Mouse (Mus musculus): ENCODE results near the gene Bend7. TPM values are rescaled to one million over a fixed set of nuclear protein-coding genes. Genes with fewer than 3 reads are reported as not detected.

Gene Bend7
- polyA plus RNA-seq, 1 experiment from 2014 or later = 3.4 TPM

GRCm38 (mm10) chr2:4764071-4764470 lies 46.4 kb downstream of the Bend7 start:
- 88% methylated on average over 3 of the region's 3 CpGs for WGBS
- no peaks in the 10 kb centered on the region for H3K36me3 ChIP-seq (ENCODE audit: control insufficient read depth, insufficient read depth, low read length)
- H3K4me3 ChIP-seq (ENCODE audit: low read depth, low read length) = no peak overlapping the region
- H3K4me1 ChIP-seq (replicated peaks; ENCODE audit: control insufficient read depth, insufficient read depth, low read length) = no peaks in the 10 kb centered on the region
- H3K9ac ChIP-seq (ENCODE audit: low read length) = no peak overlapping the region
- H3K27ac ChIP-seq (ENCODE audit: low read depth, low read length) = no peak overlapping the region
- no peaks in the 10 kb centered on the region for H3K9me3 ChIP-seq (ENCODE audit: control insufficient read depth, low read length)
- ATAC-seq (replicated peaks; ENCODE audit: low FRiP score) (no peak), DNase-seq (ENCODE audit: low spot score) (no peak)
- H3K4me2 ChIP-seq (ENCODE audit: low read depth, low read length, severe bottlenecking) = no peak overlapping the region
- H3K27me3 ChIP-seq (ENCODE audit: control insufficient read depth, insufficient read depth, low read length) = no peaks in the 10 kb centered on the region

DNA sequence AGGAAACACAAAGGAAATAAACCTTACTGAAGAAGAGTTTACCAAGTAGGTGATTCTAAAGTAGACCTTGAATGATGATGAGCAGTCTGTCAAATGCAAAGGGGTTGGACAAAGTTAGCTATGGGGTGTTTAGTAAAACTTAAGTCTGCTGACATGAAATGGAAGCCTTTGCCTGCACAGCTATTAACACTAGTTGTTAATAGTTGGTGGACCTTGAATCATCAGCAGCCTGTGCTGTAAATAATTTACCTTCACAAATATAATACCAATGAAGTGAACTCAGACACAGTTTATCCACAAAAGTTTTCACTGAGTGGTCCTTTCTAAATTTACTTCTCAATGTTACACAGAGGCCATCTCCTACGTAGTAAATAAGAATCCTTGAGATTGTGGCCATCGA lies 52.7 kb downstream of the Bend7 start:
- Histone ChIP-seq H3K36me3 (ENCODE audit: control insufficient read depth, insufficient read depth, low read length) (no peaks in the 10 kb centered on the region), H3K9ac (ENCODE audit: low read length) (no peak overlapping the region), H3K4me2 (ENCODE audit: low read depth, low read length, severe bottlenecking) (no peak overlapping the region), H3K4me3 (ENCODE audit: low read depth, low read length) (no peak overlapping the region), H3K9me3 (ENCODE audit: control insufficient read depth, low read length) (no peaks in the 10 kb centered on the region), H3K4me1 (replicated peaks; ENCODE audit: control insufficient read depth, insufficient read depth, low read length) (no peaks in the 10 kb centered on the region), H3K27ac (ENCODE audit: low read depth, low read length) (no peak overlapping the region), H3K27me3 (ENCODE audit: control insufficient read depth, insufficient read depth, low read length) (no peaks in the 10 kb centered on the region)
- 93% methylated on average over 2 of the region's 2 CpGs for WGBS
- no peak for DNase-seq (ENCODE audit: low spot score)
- ATAC-seq (replicated peaks; ENCODE audit: low FRiP score) = no peak

DNA sequence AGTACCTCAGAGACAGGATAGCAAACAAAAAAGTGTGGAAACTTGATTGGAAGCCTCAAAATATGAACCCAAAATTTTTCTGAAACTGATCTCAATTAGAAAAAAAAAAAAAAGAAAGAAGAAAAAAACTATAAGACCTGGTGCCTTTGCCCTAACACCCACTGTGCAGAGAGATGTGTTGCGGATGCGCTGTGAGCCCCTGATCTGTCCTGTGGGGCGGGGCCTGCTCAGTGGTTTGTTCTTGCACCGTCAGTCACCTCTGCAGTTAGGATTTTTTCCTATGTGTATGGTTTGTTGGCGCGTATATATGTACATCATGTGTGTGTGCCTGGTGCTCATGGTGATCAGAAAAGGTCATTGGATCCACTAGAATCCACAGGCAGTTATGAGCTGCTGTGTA lies 56.3 kb downstream of the Bend7 start:
- Histone ChIP-seq H3K4me3 (ENCODE audit: low read depth, low read length) (no peak overlapping the region), H3K27ac (ENCODE audit: low read depth, low read length) (no peak overlapping the region), H3K27me3 (ENCODE audit: control insufficient read depth, insufficient read depth, low read length) (no peaks in the 10 kb centered on the region), H3K9me3 (ENCODE audit: control insufficient read depth, low read length) (no peaks in the 10 kb centered on the region), H3K4me1 (replicated peaks; ENCODE audit: control insufficient read depth, insufficient read depth, low read length) (no peaks in the 10 kb centered on the region), H3K4me2 (ENCODE audit: low read depth, low read length, severe bottlenecking) (no peak overlapping the region), H3K36me3 (ENCODE audit: control insufficient read depth, insufficient read depth, low read length) (no peaks in the 10 kb centered on the region), H3K9ac (ENCODE audit: low read length) (no peak overlapping the region)
- ATAC-seq (replicated peaks; ENCODE audit: low FRiP score) (no peak), DNase-seq (ENCODE audit: low spot score) (no peak)
- WGBS = 95% methylated on average over 6 of the region's 6 CpGs

DNA sequence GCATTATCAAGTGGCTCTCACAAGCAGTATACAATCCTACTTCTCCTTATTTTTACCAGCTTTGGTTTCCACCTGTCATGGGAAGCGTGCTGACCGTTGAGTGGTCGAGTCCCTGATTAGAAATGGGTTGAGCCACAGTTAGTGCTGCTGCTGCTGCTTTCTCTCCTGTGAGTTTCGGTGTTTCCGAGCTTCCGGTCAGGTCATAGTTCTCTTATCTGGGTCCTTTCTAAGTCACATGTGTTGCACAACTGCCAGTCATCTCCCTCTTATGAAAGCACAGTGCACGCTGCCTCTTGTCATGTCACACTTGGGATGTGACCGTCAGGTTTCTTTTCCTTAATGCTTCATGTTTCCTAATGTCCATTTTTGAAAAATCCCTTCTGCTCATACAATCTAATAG lies 59.7 kb downstream of the Bend7 start:
- ATAC-seq (replicated peaks; ENCODE audit: low FRiP score) (no peak), DNase-seq (ENCODE audit: low spot score) (no peak)
- no peak overlapping the region for H3K4me3 ChIP-seq (ENCODE audit: low read depth, low read length)
- H3K9me3 ChIP-seq (ENCODE audit: control insufficient read depth, low read length) = no peaks in the 10 kb centered on the region
- 91% methylated on average over 8 of the region's 8 CpGs for WGBS
- no peak overlapping the region for H3K9ac ChIP-seq (ENCODE audit: low read length)
- no peaks in the 10 kb centered on the region for H3K27me3 ChIP-seq (ENCODE audit: control insufficient read depth, insufficient read depth, low read length)
- no peak overlapping the region for H3K27ac ChIP-seq (ENCODE audit: low read depth, low read length)
- no peaks in the 10 kb centered on the region for H3K36me3 ChIP-seq (ENCODE audit: control insufficient read depth, insufficient read depth, low read length)
- H3K4me1 ChIP-seq (replicated peaks; ENCODE audit: control insufficient read depth, insufficient read depth, low read length) = no peaks in the 10 kb centered on the region
- H3K4me2 ChIP-seq (ENCODE audit: low read depth, low read length, severe bottlenecking) = no peak overlapping the region

GRCm38 (mm10) chr2:4781641-4782040 lies 64.0 kb downstream of the Bend7 start:
- Histone ChIP-seq H3K4me3 (ENCODE audit: low read depth, low read length) (no peak overlapping the region), H3K9me3 (ENCODE audit: control insufficient read depth, low read length) (no peaks in the 10 kb centered on the region), H3K4me2 (ENCODE audit: low read depth, low read length, severe bottlenecking) (no peak overlapping the region), H3K9ac (ENCODE audit: low read length) (no peak overlapping the region), H3K36me3 (ENCODE audit: control insufficient read depth, insufficient read depth, low read length) (no peaks in the 10 kb centered on the region), H3K27ac (ENCODE audit: low read depth, low read length) (no peak overlapping the region), H3K27me3 (ENCODE audit: control insufficient read depth, insufficient read depth, low read length) (no peaks in the 10 kb centered on the region; the same call in 1 of the 2 replicates), H3K4me1 (replicated peaks; ENCODE audit: control insufficient read depth, insufficient read depth, low read length) (peaks cover 5% of the 10 kb centered on the region; the same call in 1 of the 2 replicates)
- 85% methylated on average over 3 of the region's 3 CpGs for WGBS
- DNase-seq (ENCODE audit: low spot score) = no peak
- ATAC-seq (replicated peaks; ENCODE audit: low FRiP score) = no peak

GRCm38 (mm10) chr2:4782401-4782800 lies 64.8 kb downstream of the Bend7 start:
- ATAC-seq (replicated peaks; ENCODE audit: low FRiP score) = no peak
- H3K27me3 ChIP-seq (ENCODE audit: control insufficient read depth, insufficient read depth, low read length) = no peaks in the 10 kb centered on the region; the same call in 1 of the 2 replicates
- no peak for DNase-seq (ENCODE audit: low spot score)

DNA sequence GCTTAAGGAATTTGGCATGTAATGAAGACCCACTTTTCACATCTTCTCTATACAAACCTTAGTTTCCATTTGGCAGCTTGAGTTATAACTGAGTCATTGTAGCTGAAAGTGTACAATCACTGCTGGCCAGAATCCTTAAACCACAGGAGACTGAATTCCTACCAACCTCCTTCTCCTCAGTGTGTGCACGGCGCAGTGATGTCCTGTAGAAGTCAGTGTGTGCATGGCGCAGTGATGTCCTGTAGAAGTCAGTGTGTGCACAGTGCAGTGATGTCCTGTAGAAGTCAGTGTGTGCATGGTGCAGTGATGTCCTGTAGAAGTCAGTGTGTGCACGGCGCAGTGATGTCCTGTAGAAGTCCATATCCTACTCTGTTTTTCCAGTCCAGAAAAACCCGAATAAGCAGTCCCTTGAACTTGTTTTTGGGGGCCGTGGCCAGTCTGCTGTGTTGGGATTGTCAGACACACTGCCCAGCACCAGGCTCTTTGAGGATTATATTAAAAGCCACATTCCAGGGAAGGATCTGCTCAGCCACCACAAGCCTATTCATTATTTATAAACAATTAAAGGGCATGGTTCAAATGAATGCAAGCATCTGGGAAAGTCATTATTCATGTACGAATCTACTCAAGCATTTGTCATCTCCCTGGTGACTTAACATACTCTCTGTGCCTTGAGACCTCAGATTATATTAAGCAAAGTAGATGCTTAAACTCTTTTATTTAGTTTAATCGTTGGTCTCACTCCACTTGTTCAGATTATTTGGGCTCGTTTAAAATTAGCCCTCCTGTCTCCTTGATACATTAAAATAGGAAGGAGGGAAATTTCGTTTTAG lies 65.4 kb downstream of the Bend7 start:
- Histone ChIP-seq H3K9me3 (ENCODE audit: control insufficient read depth, low read length) (no peaks in the 10 kb centered on the region), H3K27me3 (ENCODE audit: control insufficient read depth, insufficient read depth, low read length) (no peaks in the 10 kb centered on the region; the same call in 1 of the 2 replicates), H3K27ac (ENCODE audit: low read depth, low read length) (no peak overlapping the region), H3K36me3 (ENCODE audit: control insufficient read depth, insufficient read depth, low read length) (no peaks in the 10 kb centered on the region), H3K9ac (ENCODE audit: low read length) (no peak overlapping the region), H3K4me2 (ENCODE audit: low read depth, low read length, severe bottlenecking) (no peak overlapping the region), H3K4me1 (replicated peaks; ENCODE audit: control insufficient read depth, insufficient read depth, low read length) (peaks cover 5% of the 10 kb centered on the region; the same call in 1 of the 2 replicates), H3K4me3 (ENCODE audit: low read depth, low read length) (no peak overlapping the region)
- ATAC-seq (replicated peaks; ENCODE audit: low FRiP score) (no peak), DNase-seq (ENCODE audit: low spot score) (no peak)
- WGBS = 60% methylated on average over 11 of the region's 11 CpGs

More at GRCm38 (mm10) chr2:4782401-4782800, 64.8 kb downstream of the Bend7 start:
- no peak overlapping the region for H3K4me2 ChIP-seq (ENCODE audit: low read depth, low read length, severe bottlenecking)
- no peak overlapping the region for H3K27ac ChIP-seq (ENCODE audit: low read depth, low read length)
- peaks cover 5% of the 10 kb centered on the region; the same call in 1 of the 2 replicates for H3K4me1 ChIP-seq (replicated peaks; ENCODE audit: control insufficient read depth, insufficient read depth, low read length)
- H3K9ac ChIP-seq (ENCODE audit: low read length) = no peak overlapping the region
- WGBS = 42% methylated on average over 4 of the region's 4 CpGs
- H3K36me3 ChIP-seq (ENCODE audit: control insufficient read depth, insufficient read depth, low read length) = no peaks in the 10 kb centered on the region
- no peak overlapping the region for H3K4me3 ChIP-seq (ENCODE audit: low read depth, low read length)
- H3K9me3 ChIP-seq (ENCODE audit: control insufficient read depth, low read length) = no peaks in the 10 kb centered on the region

GRCm38 (mm10) chr2:4784012-4784411 lies 66.4 kb downstream of the Bend7 start:
- H3K27me3 ChIP-seq (ENCODE audit: control insufficient read depth, insufficient read depth, low read length) = no peaks in the 10 kb centered on the region; the same call in 1 of the 2 replicates
- ATAC-seq (replicated peaks; ENCODE audit: low FRiP score) (no peak), DNase-seq (ENCODE audit: low spot score) (no peak)
- H3K9ac ChIP-seq (ENCODE audit: low read length) = no peak overlapping the region
- H3K9me3 ChIP-seq (ENCODE audit: control insufficient read depth, low read length) = no peaks in the 10 kb centered on the region
- H3K36me3 ChIP-seq (ENCODE audit: control insufficient read depth, insufficient read depth, low read length) = no peaks in the 10 kb centered on the region
- 81% methylated on average over 8 of the region's 8 CpGs for WGBS
- H3K4me3 ChIP-seq (ENCODE audit: low read depth, low read length) = no peak overlapping the region
- peaks cover 5% of the 10 kb centered on the region; the same call in 1 of the 2 replicates for H3K4me1 ChIP-seq (replicated peaks; ENCODE audit: control insufficient read depth, insufficient read depth, low read length)
- no peak overlapping the region for H3K4me2 ChIP-seq (ENCODE audit: low read depth, low read length, severe bottlenecking)
- no peak overlapping the region for H3K27ac ChIP-seq (ENCODE audit: low read depth, low read length)

DNA sequence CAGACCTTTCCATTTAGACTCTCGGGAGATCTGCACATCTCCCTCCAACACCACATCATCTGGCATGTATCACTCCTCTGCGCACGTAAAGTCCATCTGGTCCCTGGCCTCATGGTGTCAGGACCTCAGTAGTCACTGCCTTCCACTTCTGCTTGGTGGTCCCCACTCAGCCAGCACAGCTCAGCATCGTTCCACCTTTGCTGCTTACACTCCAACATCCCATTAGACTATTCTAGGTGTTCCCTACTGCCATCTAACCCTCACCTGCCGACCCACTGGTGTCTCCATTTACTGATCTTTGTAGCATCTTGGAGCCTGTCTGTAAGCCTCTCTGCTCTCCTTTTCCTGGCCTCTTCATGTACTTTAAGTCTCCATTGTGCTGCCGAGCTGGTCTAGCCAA lies 67.4 kb downstream of the Bend7 start:
- H3K9ac ChIP-seq (ENCODE audit: low read length) = no peak overlapping the region
- DNase-seq (ENCODE audit: low spot score) = no peak
- no peaks in the 10 kb centered on the region; the same call in 1 of the 2 replicates for H3K27me3 ChIP-seq (ENCODE audit: control insufficient read depth, insufficient read depth, low read length)
- no peaks in the 10 kb centered on the region for H3K9me3 ChIP-seq (ENCODE audit: control insufficient read depth, low read length)
- H3K27ac ChIP-seq (ENCODE audit: low read depth, low read length) = no peak overlapping the region
- H3K4me2 ChIP-seq (ENCODE audit: low read depth, low read length, severe bottlenecking) = no peak overlapping the region
- H3K36me3 ChIP-seq (ENCODE audit: control insufficient read depth, insufficient read depth, low read length) = no peaks in the 10 kb centered on the region
- WGBS = 89% methylated on average over 6 of the region's 6 CpGs
- peaks cover 5% of the 10 kb centered on the region; the same call in 1 of the 2 replicates for H3K4me1 ChIP-seq (replicated peaks; ENCODE audit: control insufficient read depth, insufficient read depth, low read length)
- no peak overlapping the region for H3K4me3 ChIP-seq (ENCODE audit: low read depth, low read length)
- no peak for ATAC-seq (replicated peaks; ENCODE audit: low FRiP score)
